Mouse (Mus musculus) 3134 (cell line): ENCODE measurements around the gene Fndc3b.
A peak's percentile ranks its signal among the peaks of the same experiment; 100 is the strongest.

Experiments
- DNase-seq: peaks from one replicate; pipeline ENCODE4 v3.0.0-alpha.2; 2011; ENCODE audit warnings: low spot score; ENCODE audit not compliant: insufficient read length; ENCODE audit errors: extremely low read depth

Gene Fndc3b

GRCm38 (mm10) chr3:27673660-27674059, 37.4 kb downstream of the Fndc3b start:
- no peak for DNase-seq

GRCm38 (mm10) chr3:27670416-27670815, 40.7 kb downstream of the Fndc3b start:
- DNase-seq = no peak

- DNase-seq = no peak
These were observed 43.8 kb downstream of the Fndc3b start for GRCm38 (mm10) chr3:27667280-27667679.

- no peak for DNase-seq
These were observed 45.8 kb downstream of the Fndc3b start for GRCm38 (mm10) chr3:27665338-27665737.

GRCm38 (mm10) chr3:27663221-27663620, 47.9 kb downstream of the Fndc3b start:
- no peak for DNase-seq

- DNase-seq = no peak
These were observed 52.8 kb downstream of the Fndc3b start for GRCm38 (mm10) chr3:27658198-27658763.

- DNase-seq = peak; percentile 72
These were observed 54.2 kb downstream of the Fndc3b start for GRCm38 (mm10) chr3:27656764-27657390.

- no peak for DNase-seq
These were observed 55.4 kb downstream of the Fndc3b start for GRCm38 (mm10) chr3:27655673-27656072.

- DNase-seq = no peak
These were observed 56.1 kb downstream of the Fndc3b start for GRCm38 (mm10) chr3:27655042-27655441.

- no peak for DNase-seq
These were observed 58.6 kb downstream of the Fndc3b start for GRCm38 (mm10) chr3:27652451-27653011.

- no peak for DNase-seq
These were observed 59.4 kb downstream of the Fndc3b start for GRCm38 (mm10) chr3:27651731-27652130.

GRCm38 (mm10) chr3:27650083-27650482, 61.0 kb downstream of the Fndc3b start:
- no peak for DNase-seq

- no peak for DNase-seq
These were observed 61.8 kb downstream of the Fndc3b start for GRCm38 (mm10) chr3:27649316-27649715.

GRCm38 (mm10) chr3:27642381-27642780, 68.7 kb downstream of the Fndc3b start:
- no peak for DNase-seq

- DNase-seq = no peak
These were observed 71.4 kb downstream of the Fndc3b start for GRCm38 (mm10) chr3:27639701-27640100.

- no peak for DNase-seq
These were observed 74.0 kb downstream of the Fndc3b start for GRCm38 (mm10) chr3:27637046-27637661.

GRCm38 (mm10) chr3:27635776-27636175, 75.3 kb downstream of the Fndc3b start:
- DNase-seq = no peak

GRCm38 (mm10) chr3:27632880-27633279, 78.2 kb downstream of the Fndc3b start:
- DNase-seq = no peak

GRCm38 (mm10) chr3:27631112-27631511, 80.0 kb downstream of the Fndc3b start:
- DNase-seq = no peak

GRCm38 (mm10) chr3:27629716-27630115, 81.4 kb downstream of the Fndc3b start:
- DNase-seq = no peak

GRCm38 (mm10) chr3:27626301-27626700, 84.8 kb downstream of the Fndc3b start:
- no peak for DNase-seq

- DNase-seq = no peak
These were observed 85.5 kb downstream of the Fndc3b start for GRCm38 (mm10) chr3:27625592-27625985.
